Comparison of ENCODE assay signal across 15 mouse cellular contexts in the genomic region with DNA sequence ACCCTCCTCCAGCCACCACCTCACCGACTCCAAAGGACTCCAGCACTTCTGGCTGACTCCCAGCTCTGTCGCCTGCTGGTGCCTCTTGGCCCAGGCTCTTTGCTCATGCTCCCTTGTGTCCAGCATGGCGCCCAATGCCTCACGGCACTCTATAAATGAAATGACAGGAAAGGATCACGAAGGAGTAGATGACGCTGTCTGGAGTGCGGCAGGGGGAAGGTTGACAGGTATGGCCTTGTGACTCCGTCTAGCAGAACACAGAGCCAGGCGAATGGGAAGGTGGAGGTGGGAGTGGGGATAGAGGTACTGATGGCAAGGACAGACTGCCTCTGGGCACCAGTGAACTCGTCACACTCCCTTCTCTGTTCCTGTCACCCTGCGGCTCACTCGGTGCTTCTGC.
"Had no signal": no experiment of that assay in that cellular context is flagged by ENCODE, and none has a peak within 500 bp of the region (broad histone marks: within the 10 kb centered on the region; RNA-seq: fewer than 3 reads in every experiment).

No protein-coding gene starts in this region.

- H3K27ac ChIP-seq: neural tube, embryonic 15.5 days; stomach, embryonic 15.5 days; stomach, postnatal 0 days had no signal

- H3K4me1 ChIP-seq: stomach, embryonic 15.5 days had no signal

- H3K36me3 ChIP-seq: neural tube, embryonic 15.5 days; stomach, embryonic 15.5 days had no signal

- H3K9me3 ChIP-seq: neural tube, embryonic 15.5 days; stomach, embryonic 15.5 days had no signal

- H3K27me3 ChIP-seq: neural tube, embryonic 15.5 days; stomach, embryonic 15.5 days had no signal

- DNase-seq: retina, postnatal 1 day; right cerebral cortex, adult 18-20 months; right cerebral cortex, postnatal 14 days; right cerebral cortex, postnatal 25 days; right cerebral cortex, postnatal 4 days; spleen, adult 18-20 months; thymus, adult 18-20 months; thymus, adult 2 months; thymus, postnatal 14 days; thymus, postnatal 25 days; thymus, postnatal 36 days; thymus, postnatal 4 days had no signal

- H3K4me3 ChIP-seq: neural tube, embryonic 15.5 days; stomach, embryonic 15.5 days had no signal
